Mouse (Mus musculus): ENCODE results near the gene Ugt1a9.

GRCm38 (mm10) chr1:88247660-88248059 lies 177.1 kb downstream of the Ugt1a9 start:
- TF ChIP-seq GATA1 (IDR thresholded peaks at IDR 0.05; ENCODE audit: low read length) (no peak), TAL1 (IDR thresholded peaks at IDR 0.05; ENCODE audit: low read length) (no peak)

Measured in erythroblast, embryonic 14.5 days (primary cell).